Mouse (Mus musculus) urinary bladder, postnatal 10 days (tissue): ENCODE results near the gene Mpz.

ENCODE experiments used
- DNase-seq: peaks from one replicate; pipeline ENCODE4 v3.0.0; 2022; ENCODE audit warnings: low spot score

The Mpz gene

DNA sequence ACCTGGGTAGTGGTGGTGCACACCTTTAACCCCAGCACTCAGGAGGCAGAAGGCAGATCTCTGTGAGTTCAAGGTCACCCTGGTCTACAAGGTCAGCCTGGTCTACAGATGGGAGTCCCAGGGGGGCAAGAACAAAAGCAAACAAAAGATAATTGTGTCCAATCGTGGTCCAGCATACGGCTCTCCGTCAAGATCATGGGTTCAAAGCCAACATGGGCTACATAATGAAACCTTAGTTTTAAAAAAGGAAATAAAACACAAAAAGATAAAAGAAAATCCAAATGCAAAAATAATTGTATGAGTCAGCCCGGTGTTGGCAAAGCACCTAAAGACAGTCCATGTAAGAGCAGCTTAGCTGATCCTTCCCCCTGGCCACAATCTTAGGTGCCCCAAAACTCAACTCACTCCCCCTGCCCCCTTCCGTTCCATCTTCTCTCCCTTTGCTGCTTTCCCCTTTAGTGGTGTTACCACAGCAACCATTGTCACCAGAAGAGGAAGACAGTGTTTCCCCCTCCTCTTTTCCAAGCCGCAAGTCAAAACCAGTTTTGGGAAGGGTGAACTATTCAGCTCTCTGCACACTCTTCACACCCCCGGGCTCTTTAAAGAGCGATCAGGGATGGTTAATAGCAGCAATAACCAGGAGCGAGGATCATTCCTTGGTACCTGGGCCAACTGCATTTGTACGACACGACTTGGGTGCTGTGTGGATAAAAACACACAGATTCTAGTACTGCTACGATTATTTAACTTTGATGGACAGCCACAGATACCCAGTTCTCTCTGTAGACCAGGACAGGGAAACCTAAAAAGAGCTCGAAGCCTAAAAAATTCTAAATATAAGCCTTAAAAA lies 37.6 kb downstream of the Mpz start:
- DNase-seq, result no peak

DNA sequence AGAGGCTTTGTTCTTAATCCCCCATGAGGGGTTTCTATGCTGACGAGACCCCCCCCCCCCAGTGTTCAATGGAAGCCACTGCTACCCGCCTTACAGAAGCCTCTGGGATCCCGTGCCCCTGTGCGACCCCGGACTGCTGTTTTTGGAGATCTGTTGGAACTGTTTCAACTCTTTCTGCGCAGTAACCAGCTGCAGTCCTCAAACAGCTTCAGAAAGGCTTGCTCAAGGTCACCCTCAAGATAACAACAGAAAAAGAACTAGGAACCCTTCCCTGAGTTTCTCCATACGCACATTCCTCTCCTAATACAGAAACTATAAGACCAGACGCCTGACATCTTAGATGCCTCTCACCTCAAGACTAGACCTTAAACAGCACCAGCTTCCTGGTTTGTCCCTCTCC lies 38.5 kb downstream of the Mpz start:
- no peak for DNase-seq

DNA sequence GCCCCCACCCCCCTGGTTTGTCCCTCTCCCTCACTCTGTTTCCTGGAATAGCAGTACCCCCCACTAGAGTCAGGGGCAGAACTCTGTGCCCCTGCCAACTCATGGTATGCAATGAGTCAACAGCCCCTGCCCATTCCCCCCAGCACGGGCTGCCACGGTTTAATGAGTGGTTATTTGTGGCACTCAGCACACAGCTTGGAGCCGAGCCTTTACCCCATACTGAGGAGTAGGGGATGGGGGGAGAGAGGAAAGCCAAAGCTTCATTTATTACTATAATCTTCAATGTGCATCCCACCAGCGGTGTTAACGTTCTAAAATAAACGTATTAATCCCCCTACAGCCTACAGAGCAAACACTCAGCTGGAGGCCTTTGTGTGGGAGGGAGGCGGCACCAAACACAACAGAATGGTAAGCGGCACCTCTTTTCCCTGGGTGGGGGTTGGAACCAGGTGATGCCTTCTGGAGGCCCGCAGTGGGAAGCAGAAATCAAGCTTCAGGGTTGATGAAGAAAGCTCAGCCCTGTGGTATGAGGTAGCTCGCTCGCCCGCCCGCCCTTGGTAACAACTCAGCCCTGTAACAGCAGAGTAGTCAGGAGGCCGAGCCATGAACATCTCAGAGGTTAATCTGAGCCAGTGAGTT lies 39.1 kb downstream of the Mpz start:
- DNase-seq, result no peak

DNA sequence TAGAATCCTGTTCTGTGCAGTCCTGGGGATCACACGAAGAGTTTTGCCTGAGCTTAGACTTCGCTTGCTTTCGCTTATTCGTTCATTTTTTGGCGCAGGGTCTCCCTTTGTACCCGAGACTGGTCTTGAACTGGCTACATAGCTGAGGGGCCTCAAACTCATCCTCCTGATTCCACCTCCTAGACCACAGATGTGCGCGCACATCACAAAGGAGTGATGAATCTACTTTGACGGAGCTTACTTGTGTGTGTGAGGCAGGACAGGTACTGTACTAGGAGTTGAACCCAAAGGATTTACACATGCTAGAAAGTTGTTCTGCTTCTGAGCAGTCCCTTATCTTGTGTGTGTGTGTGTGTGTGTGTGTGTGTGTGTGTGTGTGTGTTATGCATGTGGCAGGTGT lies 40.3 kb downstream of the Mpz start:
- no peak for DNase-seq

DNA sequence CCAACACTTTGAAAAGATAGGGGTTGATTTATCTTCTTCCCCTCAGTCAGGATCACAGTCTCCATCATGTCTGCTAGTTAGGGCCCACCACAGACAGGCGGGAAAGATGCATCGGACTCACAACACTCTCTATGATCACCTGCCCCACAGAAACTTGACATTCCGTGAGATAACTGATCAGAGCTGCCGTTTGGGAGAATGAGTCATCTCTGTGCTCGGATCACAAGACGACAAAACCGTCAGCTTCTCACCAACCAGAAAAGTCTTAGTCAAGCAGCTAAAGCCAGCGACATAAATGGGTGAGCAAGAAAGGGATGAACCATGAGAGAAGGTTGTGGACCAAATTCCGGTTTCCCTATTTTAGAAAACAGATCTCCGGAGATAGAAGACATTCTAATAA lies 41.8 kb downstream of the Mpz start:
- no peak for DNase-seq

DNA sequence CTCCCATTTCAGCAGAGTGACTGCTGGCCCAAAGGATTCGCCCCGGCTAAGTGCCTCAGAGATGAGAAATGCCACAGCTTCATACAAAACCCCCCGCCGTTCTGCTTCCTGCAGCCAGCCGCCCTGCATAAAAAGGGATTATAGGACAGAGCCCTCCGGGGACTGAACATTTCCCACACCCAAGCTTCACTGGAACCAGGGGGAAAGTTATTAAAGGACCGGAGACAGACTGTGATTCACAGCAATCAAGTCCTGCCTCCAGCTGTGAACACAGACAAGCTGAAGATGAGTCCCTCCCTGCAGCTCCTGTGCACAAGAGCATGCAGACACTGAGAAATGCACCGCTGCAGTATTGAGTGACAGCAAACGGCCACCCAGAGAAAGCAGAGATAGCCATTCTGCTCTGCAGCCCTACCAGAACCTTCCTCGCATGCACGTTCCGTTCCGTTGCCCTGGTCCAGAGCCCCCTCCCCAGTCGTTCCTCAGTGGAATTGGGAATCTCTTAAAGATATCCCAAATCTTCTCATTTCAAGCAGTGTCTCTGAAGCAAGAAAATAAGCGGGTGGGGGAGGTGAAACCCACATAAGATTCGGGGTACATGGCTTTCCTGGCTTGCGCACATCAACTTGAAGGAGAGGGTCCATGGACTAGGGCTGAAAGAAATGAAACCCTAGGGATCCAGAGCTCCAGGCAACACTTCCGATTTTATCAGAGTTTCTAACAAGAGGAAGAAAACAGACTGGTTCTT lies 42.8 kb downstream of the Mpz start:
- no peak for DNase-seq

DNA sequence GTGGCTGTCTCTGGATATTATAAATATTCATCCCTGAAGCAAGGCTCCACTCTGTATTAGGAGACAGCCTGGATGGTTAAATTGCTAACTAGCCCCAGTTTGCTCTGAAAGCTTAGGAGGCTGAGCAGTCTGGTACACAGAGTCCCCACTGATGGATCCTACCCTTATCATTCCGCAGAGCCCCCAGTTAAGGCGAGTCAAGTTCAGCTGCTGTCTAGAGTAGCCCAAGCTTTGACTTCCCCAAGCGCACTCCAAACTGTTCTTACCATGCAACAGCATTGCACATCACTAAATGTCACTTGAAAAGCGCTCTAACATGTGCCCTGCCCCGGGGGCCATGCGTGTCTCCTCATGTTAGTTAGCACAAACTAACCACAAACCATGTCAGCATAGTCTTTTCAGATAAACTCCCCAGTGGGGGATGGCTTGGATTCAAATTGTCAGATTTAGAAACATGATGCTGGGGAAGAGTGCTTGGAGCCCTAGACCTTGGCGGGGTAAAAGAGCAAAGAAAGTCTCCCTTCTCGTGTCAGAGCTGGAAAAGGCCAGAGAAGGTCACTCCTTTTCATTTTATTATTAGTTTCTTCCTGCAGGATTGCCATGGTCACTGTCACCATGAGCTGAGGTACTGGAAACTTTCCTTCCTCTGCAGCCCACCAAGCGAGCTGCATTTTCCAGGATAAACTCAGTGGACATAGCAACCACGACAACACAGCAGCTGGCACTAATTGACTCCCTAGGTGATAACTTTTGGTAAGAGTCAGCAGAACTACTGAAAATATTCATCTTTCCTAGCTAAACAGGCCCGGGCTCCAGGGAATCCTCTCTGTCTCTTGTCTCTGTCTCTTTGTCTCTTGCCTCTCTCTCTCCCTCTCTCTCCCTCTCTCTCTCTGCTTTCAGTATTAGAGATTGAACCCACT lies 43.7 kb downstream of the Mpz start:
- no peak for DNase-seq

DNA sequence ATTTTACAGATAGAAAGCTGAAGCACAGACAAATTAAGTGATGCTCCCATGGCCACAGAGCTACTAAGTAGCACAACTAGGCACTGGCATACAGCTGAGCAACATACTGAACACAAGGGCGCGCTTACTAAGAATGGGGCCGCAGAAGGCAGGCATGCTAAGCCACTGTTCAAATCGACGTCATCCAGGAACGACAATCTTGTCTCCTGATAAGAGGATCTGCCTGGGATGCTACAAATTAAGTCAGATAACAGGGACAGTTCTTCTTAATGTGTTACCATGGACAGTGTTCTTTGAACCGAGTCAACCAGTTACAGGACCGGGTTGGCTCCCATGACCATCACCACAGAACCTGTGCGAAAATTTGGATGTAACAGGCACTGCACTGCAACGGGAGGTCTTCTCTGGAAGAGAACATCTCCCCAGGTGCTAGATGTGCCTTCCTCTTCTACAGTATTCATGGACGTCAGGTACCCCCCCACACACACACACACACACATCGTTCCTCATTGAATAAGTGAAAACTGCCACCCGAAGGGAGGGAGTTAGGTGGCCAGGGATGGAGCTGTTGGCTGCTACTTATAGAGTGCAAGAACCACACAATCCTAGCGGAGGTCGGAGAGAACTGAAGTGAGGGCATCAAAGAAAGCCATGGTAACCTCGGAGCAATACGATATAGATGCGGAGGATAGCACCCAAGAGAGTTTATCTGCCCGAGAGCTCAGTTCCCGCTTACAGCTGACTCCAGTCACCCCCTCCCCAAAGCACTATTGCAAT lies 44.7 kb downstream of the Mpz start:
- DNase-seq, result no peak

DNA sequence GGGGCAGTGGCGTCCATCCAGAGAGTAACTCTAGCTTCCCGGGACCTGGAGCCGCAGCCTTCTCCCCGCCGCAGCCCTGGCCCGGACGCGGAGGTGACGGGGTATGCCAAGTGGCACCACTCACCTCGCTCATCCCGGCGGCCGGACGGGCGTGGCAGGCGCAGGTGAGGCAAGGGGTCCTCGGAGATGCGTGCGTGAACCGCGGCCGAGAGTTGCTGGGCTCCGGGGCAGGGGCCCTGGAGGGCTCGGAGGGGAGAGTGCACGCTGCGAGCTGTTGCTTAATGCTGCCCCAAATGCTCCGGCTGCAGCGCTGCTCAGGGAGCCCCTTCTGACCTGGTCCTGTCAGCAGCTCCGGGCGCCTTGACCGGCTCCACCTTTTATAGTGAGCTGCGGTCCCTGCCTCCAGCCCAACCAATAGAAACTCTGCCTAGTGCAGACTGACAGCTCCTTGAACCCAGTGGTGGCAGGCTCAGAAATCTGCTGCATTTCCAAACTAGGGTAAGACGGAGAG lies 45.4 kb downstream of the Mpz start, which contains the start of gene Pcp4l1:
Gene Pcp4l1, minus strand, starts transcription at position 382 of the 511 bp plus-strand sequence.
- peak; percentile 24 for DNase-seq

DNA sequence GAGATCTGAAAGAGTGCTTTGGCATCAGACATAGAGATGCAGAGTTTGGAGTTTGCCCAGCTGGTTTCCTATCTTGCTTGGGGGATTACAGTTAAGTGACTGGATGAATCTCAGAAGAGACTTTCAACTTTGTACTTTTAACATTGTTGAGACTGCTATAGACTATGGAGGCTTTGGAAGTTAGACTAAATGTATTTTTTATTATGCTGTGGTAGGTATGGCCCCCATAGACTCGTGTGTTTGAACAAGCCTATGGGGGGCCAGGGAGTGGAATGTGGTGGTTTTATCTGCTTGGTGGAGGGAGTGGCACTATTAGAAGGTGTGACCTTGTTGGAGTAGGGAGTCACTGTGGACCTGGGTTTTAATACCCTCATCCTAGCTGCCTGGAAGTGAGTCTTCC lies 49.0 kb downstream of the Mpz start:
- no peak for DNase-seq

DNA sequence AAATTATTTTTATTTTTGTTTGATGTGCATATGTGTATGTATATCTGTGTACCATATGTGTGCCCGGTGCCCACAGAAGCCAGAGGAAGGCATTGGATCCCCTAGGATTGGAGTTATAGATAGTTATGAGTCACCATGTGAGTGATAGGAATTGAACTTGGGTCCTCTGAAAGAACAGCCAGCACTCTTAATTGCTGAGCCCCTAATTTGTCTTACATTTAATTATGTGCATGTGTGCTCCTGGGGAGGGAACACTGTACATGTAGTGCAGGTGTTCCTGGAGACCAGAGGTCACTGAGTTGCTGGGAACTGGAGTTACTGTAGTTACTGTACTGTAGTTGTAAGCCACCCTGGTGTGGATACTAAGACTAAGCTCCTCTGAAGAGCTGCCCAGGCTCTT lies 50.3 kb downstream of the Mpz start:
- no peak for DNase-seq

DNA sequence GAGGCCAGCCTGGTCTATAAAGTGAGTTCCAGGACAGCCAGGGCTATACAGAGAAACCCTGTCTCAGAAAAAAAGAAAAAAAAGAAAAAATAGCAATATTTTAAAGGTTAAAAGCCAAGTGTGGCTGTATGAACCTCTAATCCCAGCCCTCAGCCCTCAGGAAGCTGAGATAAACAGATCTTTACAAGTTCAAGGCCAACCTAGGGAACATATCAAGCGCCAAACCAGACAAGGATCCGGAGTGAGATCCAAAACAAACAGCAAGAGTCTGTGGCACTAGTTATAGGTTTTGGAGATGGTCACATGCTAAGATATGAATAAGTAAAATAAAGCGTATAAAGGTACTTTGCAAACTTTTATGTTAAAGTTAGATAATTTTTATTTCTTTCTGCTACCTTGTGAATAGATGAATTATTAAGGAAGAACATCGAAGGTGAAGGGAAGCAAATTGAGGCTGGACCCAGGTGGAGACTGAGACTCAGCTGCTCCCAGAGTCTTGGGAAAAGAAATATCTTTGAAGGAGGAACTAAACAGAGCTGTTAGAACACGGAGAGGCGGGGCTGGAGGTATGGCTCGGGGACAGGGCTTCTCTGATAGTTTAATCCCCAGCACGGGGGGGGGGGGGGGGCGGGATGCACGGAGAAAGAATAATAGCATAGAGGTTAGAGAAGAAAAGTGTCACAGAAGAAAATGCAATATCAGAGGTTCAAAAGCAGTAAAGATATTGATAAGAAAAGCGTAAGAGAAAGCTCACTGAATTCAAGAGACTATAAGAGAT lies 53.1 kb downstream of the Mpz start:
- DNase-seq, result no peak

DNA sequence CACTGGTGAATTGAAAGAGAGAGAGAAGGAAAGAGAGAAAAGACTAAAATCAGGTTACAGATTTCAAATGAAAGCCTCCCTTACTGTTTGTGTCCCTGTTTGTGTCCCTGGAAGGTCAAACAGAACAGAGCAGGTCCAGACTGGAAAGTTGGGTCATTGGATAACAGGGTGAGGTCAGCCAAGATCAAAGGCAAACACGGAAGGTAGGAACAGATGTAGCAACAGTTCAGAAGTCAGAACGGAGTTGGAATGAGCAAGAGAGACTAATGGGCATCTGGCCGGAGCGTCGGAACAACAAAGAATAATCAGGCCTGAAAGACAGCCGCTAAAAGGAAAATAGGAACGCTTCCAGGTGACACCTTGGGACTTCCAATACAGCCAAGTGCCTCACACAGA lies 53.7 kb downstream of the Mpz start:
- no peak for DNase-seq

DNA sequence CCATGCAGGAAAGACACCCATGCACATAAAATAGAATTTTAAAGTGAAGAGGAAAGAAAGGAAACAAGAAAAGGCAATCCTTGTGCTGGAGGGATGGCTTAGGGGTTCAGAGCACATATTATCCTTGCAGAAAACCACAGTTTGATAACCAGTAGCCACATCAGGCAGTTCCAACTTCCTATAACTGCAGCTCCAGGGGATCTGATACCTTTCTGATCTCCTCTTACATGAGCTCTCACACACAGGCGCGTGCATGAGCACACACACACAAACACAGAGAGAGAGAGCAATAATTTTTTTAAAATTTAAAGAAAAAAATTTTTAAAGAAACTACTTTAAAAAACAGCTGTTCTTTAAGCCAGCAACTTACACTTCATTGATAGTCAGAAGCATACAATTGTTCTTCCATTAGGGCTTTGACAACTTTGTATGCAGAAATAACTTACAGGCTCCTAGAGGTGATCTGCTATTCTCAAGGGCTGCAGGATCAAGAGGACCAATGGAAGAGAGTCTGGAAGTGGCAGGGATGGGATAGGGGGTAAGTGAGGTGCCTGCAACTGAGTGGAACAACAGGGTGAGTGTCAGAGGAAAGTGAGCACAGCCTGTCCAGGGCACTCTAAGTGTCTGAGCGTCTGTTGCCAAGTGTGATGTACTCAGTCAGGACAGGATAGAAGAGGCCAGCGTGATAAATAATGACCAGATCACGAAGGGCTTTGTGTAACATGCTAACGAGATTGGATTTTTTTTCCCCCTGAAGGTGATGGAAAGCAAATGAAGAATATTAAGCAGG lies 55.4 kb downstream of the Mpz start:
- DNase-seq, result no peak

DNA sequence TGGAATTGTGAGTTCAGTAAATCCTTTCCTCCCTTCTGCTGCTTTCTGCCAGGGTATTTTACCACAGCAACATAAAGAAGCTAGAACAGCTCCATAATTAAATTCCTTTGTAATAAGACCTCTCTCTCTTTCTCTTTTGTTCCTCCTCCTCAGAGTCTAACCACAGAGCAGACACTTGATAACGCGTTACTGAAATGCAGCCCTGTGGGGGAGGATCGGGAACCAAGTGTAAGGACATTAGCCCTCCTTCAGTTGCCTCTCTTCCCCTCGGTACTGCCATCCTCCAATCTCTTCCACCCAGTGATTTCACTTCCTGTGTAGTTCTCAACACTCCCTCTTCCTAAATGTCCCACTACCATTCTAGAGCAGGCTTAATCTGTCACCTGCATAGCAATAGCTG lies 58.9 kb downstream of the Mpz start:
- no peak for DNase-seq
